Mouse (Mus musculus) hematopoietic stem cell, adult 5-6 weeks (primary cell): ENCODE results near the gene Lrp3. TPM values are rescaled to one million over a fixed set of nuclear protein-coding genes. Genes with fewer than 3 reads are reported as not detected.
"Not testable (repeated sequence)": the region's sequence is repeated elsewhere in the genome, so short reads cannot be mapped to it uniquely, and the experiment has no call there.

Experiments used
- ATAC-seq, 2 experiments: fragments of 125-278 bp in 1 of 2; replicated peaks in 1 of 2; 2 replicates each; pipeline ENCODE4 v1.8.0; 2016 to 2017; ENCODE audit warnings: inconsistent platforms in 2 of 2, mild to moderate bottlenecking in 2 of 2, moderate number of reproducible peaks in 2 of 2, low read depth in 1 of 2, moderate TSS enrichment in 1 of 2; ENCODE audit not compliant: low FRiP score in 2 of 2, poor library complexity in 2 of 2, severe bottlenecking in 2 of 2, insufficient read depth in 1 of 2, low TSS enrichment in 1 of 2
- total RNA-seq: library from RNA; stranded (forward); fragments of 172-1452, 232-1000 nt; gene quantifications from 2 replicates; pipeline ENCODE4 v1.2.3, GENCODE M21; 2017

The Lrp3 gene
- not detected in 2 replicates for total RNA-seq

DNA sequence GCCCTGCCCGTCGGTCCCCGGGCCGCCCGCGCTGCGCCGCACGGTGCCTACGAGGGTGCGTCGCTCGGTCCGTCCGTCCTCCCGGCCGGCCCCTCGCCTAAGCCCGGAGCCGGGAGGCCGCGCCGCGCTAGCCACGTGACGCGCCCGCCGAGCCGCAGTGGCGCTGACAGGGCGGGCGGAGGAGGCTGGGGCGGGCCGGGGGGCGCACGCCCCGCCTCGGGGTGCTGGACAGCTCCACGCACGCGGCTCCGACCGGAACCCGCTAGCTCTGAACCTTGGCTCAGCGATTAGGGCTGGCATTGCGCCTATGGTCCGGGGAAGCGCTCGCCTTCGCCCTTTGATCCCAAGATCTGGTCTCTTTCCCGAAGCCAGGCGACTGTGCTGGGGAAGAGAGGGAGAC lies at the start of gene Lrp3:
Lrp3 (minus strand) TSS at position 274 of the 400 bp plus-strand sequence.
- ATAC-seq = no peak

DNA sequence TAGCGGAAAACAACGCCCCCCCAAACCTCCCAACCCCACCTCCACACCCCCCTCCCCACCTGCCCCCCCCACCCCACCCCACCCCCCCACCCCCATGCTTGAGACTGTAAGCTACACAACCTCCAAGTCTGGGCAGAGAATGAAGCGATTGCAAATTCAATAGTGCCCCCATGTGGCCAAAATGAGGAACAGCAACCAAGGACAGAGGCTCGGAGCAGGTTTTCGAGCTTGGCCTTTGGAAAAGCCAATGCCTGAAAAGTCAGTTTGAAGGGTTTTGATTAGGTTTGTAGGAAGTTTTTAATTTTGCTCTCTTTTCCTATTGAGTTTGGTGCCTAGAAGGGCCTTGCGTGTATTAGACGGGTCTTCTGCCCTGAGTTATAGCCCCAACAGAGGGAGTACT lies 49.4 kb upstream of the Lrp3 start:
- peak in 1 of 2 experiments; percentile 40; a peak in 1 of 4 replicates for ATAC-seq

DNA sequence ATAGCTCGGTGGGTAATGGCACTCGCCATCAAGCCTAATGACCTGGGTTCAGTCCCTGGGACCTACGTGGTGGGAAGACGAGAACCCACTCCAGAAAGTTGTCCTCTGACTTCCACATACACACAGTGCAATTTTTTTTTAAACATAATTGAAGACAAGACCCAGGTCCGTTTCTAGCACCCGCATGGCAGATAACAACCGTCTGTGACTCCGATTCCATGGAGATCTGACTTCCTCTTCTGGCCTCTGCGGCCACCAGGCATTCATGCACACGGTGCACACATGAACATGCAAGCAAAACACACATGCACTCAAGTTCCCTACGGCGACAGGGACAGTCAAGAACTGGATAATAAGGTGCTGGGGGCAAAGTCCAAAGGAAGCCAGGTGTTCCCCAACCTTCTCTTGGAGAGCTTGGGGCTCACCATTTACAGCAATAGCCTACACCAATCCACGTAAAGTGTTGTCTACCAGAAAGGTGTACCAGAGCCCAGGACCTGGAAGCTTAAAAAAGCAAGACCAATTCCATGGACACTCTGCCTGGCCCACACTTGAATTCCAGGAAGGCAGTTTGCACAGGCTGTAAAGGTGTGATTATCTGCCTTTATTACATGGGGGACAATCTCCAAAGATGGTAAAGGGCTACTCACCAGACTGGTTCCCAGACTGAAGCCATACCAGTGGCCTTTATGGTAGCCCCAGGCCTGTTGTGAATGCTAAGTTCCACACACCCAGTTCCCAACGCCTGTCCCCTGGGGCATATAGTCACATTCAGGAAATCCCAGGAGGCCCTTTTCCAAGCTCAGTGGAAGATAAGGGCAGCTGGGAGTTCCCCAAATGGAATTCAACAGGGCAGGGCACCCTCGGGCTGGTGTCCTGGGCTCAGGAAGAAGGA lies 48.5 kb upstream of the Lrp3 start:
- no peak for ATAC-seq

DNA sequence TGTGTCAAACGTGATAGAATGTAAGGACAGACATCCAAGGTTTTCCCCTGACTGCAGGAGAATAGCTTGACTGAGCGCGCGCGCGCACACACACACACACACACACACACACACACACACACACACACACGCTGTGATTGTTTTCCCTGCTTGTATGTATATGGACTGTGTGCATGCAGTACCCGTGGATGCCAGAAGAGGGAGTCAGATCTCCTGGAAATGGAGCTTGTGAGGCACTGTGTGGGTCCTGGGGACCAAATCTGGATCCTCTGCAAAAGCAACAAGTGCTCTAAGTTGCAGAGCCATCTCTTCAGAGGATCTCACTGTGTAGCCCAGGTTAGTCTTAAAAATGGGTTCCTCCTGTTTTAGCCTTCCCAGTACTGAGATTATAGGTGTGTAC lies 44.1 kb upstream of the Lrp3 start:
- ATAC-seq = no peak

DNA sequence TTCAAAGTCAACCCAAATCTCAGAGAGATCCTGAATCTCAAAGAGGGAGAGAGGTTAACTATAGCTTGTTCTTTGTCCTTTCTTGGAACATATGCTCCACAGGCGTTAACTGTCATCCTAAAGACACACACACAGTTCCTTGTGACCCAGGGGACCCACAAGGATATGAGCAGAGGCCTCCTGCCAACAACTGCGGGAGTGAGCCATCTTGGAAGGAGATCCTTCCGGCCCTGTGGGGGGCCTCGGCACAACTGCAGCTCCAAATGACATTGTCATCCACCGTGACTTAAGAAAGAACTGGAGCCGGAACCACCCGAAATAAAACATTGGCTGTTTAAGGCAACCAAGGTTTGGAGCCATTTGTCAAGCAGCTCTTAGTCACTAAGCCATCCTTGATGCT lies 43.0 kb upstream of the Lrp3 start:
- no peak for ATAC-seq

DNA sequence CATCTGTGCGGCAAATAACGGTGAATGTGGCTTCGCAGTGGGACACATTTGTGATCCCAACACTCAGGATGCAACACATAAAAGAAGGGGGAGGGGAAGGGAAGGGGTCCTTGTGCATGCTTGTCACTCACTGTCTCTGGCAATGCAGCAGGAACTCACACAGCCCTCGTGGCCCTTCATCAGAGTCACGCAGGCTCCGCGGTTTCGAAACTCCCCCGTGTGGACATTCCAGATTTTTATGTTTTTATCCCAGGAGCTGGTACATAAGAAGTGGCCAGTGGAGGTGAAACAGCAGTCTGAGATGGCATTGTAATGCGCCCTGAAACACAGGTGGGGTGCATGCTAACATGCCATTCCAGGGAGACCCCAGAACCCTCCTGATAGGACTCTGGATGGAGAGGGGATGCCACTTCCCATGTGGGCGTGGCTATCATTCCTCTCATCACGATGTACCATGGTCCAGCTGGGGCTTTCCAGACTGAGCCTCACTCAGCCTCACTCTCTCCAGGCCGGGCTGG lies 36.8 kb upstream of the Lrp3 start:
- ATAC-seq = peak; percentile 49 to 76; a peak in 2 of 4 replicates

DNA sequence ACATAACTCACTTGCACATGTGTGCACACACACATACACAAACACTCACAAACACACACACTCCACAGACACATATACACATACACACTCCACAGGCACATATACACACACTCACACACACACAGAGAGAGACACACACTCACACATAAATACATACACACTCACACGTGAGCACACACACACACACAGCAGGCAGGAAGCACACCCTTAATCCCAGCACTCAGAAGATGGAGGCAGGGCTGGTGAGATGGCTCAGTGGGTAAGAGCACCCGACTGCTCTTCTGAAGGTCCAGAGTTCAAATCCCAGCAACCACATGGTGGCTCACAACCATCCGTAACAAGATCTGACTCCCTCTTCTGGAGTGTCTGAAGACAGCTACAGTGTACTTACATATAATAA lies 22.6 kb upstream of the Lrp3 start:
- not testable (repeated sequence) for ATAC-seq

DNA sequence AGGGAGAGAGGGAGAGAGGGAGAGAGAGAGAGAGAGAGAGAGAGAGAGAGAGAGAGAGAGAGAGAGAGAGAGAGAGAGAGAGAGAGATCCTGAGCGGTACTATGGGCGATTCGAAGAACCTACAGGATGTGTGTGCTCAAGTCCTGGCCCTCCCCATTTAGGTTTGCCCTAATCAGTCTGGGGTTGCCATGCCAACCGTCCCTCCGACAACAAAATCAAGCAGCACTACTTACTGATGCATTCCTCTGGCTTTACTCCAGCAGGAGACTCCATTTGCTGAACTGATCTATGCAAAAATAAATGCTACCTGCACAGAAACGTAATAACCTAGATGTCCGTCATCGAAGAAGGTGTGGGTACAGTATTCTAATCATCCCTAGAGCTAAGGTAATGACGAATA lies 20.0 kb upstream of the Lrp3 start:
- ATAC-seq = peak; percentile 28 to 57; a peak in 2 of 4 replicates

DNA sequence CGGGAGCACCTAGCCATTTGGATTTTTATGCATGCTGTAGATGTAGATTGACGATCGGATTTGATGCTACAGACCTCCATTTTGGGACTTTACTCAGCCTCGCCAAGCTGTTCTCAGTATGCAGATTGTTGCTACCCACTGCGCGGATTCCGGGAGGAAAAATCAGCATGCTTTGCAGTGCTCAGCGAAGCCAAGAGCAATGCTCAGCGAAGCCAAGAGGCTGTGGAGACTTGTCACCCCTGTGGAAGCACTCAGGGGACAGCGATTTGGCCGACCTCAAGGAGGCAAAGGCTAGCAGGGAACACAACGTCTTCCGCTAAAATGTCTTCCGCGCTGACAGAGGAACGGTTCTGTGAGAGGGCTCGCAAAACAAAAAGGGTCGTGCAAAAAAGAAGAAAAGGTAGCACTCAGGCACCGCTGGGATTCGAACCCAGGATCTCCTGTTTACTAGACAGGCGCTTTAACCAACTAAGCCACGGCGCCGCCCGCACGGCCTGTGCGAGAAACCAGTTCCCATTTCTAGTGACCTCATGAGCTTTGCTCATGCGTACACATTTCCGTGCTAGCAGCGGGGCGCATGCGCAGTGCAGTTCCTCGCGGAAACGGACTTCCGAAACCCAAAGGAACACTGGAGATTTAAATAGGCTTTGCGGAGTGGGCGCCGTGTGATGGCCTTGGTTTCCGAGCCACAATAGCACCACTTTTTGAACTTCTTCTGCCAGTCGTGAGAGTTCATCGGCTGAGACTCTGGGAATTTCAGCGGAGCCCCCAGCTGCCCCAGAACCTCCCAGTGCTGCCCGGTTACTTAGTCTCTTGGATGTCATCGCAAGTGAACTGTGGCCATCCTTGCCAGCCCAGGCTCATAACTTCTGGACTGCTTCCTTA lies 19.3 kb upstream of the Lrp3 start:
- peak; percentile 90 to 91 for ATAC-seq

DNA sequence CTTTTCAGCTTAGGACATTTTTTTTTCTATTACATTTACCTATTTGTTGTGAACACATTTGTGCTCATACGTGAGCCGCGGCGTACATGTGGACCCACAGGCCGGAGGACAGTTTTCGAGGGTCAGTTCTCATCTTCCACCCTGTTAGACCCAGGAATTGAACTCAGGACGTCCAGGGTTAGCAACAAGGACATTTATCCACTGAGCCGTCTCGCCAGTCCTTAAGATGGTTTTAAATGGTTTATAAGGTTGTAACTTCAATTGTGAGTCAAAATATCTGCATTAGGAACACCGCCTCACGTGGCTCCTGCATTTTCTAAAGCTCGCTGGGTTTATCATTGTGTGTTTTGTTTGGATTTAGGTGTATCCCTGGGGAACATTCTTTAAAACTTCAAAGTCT lies 18.6 kb upstream of the Lrp3 start:
- no peak for ATAC-seq

DNA sequence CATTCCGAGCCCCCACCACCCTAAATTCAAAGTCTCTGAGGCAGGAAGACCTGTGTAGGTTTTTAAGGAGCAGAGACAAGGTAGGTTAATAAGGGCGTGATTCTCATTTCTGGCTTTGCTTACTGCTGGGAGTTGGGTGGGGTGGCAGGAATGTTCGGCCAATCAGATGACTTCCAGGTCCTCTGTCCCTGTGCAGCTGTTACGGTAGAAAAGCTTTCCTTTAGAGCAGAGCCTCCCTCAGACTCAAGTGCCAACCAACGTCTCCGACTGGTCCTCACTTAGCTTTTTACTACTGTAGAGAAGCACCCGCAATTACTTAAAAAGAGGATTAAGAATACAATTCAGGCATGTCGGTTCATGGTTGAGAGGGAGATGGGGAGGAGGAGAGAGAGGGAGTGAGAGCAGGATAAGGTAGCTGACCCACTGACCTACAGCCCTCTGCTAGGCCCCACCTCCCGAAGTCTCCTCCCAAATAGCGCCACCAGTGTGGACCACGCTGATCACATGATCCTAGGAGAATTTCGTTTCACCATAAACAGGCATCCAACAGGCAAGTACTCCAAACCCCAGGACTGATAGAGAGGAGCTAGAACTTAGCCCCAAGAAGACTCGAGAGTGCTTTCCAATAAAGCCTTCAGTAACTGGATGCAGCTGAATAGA lies 17.6 kb upstream of the Lrp3 start:
- no peak for ATAC-seq

DNA sequence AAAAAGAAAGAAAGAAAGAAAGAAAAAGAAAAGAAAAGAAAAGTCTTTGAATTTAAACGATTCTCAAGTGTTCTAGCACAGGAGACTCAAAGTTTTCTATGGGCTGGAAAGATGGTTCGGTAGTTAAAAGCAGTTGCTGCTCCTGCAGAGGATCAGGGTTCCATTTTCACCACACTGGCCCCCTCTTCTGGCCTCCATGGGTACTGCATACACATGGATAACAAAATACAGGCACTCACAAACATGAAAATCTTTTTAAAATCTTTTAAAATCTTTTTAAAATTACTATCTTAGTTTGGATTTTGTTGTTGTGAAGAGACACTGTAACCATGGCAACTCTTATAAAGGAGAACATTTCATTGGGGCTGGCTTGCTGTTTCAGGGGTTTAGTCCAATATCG lies 15.0 kb upstream of the Lrp3 start:
- ATAC-seq = no peak

DNA sequence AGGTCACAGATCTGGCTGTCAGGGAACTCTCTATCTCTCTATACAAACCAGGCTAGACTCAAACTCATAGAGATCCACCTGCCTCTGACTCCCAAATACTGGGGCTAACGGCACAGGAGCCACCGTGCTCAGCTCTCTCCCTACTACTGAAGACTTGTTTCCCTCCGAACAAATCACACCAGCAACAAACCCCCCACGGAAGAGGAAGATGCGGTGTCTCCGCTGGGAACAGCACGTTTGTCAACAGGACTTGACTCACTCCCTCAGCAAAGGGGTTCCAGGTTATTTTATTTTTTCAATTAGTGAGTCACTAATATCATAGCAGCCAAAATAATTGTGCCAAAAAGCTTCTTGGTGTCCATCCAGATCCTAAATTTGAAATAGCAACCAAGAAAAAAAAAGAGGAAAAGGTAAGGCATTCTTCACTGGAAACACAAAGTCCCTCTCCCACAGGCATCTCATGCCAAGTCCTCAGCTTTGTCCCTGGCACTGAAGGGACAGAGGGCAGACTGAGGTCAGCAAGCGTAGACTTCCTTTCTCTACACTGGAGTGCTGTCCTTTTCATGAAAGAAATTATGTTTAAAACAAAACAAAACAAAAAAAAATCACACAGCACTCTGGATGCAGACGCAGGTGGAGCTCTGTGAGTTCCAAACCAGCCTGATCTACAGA lies 5.5 kb upstream of the Lrp3 start:
- ATAC-seq = no peak

DNA sequence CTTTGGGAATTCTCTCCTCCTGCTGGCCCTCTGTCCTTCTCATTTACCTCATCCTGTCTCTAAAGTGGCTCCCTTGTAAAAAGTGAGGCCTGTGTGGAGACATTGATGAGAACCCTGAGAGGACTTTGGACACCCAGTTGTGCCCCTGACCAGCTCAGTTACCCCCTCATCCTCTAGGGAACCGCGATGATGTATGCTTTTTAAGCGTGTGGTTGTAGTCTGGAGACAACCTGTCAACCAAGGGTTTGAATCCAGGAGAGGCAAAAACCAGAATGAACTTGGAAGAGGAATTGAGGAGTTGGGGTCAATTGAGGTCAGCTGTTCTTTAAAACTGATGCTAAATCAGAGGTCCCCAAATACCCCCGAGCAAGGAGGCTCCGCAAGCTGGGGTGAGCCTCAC lies 433 bp upstream of the Lrp3 start:
- ATAC-seq = no peak

DNA sequence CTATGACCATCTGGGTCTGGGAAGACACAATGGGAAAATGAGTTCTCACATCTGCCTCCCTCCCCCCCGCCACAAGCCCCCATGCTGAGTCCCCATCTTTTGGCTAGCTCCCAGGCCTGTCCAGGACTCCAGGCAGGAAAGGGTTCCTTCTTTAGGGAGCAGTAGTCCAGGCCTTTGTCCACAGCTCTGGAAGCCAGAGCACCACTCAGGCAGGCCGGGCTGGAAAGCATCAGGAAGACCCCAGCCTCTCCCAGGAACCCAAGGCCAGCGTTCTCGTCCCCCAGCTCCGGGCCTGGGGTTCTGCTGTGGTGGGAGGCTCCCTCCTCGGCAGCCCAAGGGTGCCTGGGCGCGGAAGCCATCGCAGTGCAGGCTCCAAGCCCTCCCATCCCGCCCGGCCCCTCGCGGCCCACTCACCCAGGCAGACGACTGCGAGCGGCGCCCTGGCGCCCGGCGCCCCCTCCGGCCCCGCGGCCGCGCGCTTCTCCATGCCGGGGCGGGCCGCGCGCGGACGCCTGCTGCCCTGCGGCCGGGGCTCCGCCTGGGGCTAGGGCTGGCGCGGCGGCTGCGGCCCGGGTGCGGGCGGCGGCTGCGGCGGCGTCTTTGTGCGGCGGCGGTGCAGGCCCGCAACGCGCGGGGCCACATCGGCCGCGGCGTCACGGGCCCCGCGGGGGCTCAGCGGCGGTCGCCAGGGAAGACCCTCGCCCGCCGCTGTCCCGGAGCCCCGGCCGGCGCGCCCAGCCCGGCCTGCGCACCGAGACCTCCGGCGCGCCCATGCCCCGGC lies 666 bp downstream of the Lrp3 start:
- 0 out of 4 replicates have a peak, but pooled peaks of 1 of the 2 experiments have one; percentile 27 for ATAC-seq

DNA sequence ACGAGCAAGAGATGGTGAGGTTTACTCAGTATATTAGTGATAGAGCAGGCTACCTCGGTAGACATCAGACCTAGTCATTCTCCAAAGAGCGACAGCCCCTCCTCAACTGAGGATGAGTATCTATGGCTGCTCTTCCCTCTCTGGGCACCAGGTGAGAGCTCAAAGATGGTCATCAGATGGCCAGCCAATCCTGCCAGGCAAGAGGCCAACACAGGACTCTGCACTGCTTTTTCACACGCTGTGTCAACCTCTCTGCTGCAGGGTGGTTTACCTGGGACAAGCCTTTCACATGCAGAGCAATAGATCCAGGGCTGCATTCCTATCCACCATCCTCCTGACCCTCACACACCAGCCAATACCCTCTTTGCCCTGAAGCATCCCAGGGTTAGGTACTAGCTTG lies 3.5 kb downstream of the Lrp3 start:
- no peak for ATAC-seq
